Mouse (Mus musculus): ENCODE measurements around the gene Adm2. TPM values are rescaled to one million over a fixed set of nuclear protein-coding genes. Genes with fewer than 3 reads are reported as not detected.

The Adm2 gene
- 1.4 and 1.5 TPM in 2 replicates for polyA plus RNA-seq (2015; fragmentation: Nextera tagmentation; extraction: Ambion mirVana)

GRCm38 (mm10) chr15:89322670-89323522, at the start of gene Adm2:
Gene Adm2 (plus strand): TSS chr15:89322720.
- peak; percentile 62 for ATAC-seq
- 6% methylated on average over 26 of the region's 26 CpGs for WGBS
- peaks cover 12% of the 10 kb centered on the region for H3K27me3 ChIP-seq (replicated peaks)
- no peaks in the 10 kb centered on the region for H3K36me3 ChIP-seq
- peak within 1 kb of the TSS; percentile 61 for H3K4me2 ChIP-seq (replicated peaks)
- H3K27ac ChIP-seq, result no peak within 1 kb of the TSS
- peak within 1 kb of the TSS; percentile 18; the same call in 1 of the 2 replicates for H3K9ac ChIP-seq
- no peaks in the 10 kb centered on the region for H3K9me3 ChIP-seq
- peak within 1 kb of the TSS; percentile 29 for H3K4me3 ChIP-seq (replicated peaks)
- 0 out of 2 replicates have a peak, but pooled peaks cover 6% of the 10 kb centered on the region for H3K4me1 ChIP-seq (replicated peaks)

DNA sequence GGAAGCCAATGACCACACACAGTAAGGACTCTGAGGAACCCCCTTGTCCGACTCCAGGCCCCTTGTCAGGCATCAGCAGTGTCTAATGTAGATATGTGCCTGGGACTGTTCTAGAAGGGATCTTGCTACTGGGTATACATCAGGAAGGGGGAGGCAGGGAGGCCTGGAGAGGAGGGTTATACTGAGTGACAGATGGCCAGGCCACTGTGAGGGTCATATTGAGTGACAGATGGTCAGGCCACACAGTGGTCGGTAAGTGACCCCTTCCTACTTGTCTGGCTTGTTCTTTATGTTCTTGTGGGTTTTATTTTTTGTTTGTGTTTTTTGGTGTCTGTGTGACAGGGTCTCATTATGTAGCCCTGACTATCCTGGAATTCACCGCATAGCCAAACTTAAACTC, 47.0 kb upstream of the Adm2 start:
- no peak overlapping the region for H3K4me3 ChIP-seq (replicated peaks)
- no peak for ATAC-seq
- H3K27me3 ChIP-seq (replicated peaks), result no peaks in the 10 kb centered on the region
- no peaks in the 10 kb centered on the region for H3K9me3 ChIP-seq
- H3K27ac ChIP-seq, result no peak overlapping the region
- H3K4me2 ChIP-seq (replicated peaks), result no peak overlapping the region
- no peaks in the 10 kb centered on the region for H3K4me1 ChIP-seq (replicated peaks)
- H3K9ac ChIP-seq, result no peak overlapping the region
- WGBS, result 84% methylated on average over 3 of the region's 3 CpGs
- 0 out of 2 replicates have a peak, but pooled peaks cover 8% of the 10 kb centered on the region for H3K36me3 ChIP-seq

- H3K4me2 ChIP-seq (replicated peaks), result no peak overlapping the region
- no peaks in the 10 kb centered on the region for H3K4me1 ChIP-seq (replicated peaks)
- H3K9ac ChIP-seq, result no peak overlapping the region
- no peak for ATAC-seq
- no peak overlapping the region for H3K4me3 ChIP-seq (replicated peaks)
- WGBS, result 90% methylated on average over 4 of the region's 4 CpGs
- H3K27me3 ChIP-seq (replicated peaks), result no peaks in the 10 kb centered on the region
- H3K9me3 ChIP-seq, result no peaks in the 10 kb centered on the region
- H3K27ac ChIP-seq, result no peak overlapping the region
- peaks cover 16% of the 10 kb centered on the region; the same call in 1 of the 2 replicates for H3K36me3 ChIP-seq
Measured at GRCm38 (mm10) chr15:89277366-89277765, 45.2 kb upstream of the Adm2 start.

GRCm38 (mm10) chr15:89282546-89282945, 40.0 kb upstream of the Adm2 start:
- WGBS, result 90% methylated on average over 6 of the region's 6 CpGs
- peaks cover 18% of the 10 kb centered on the region; the same call in 1 of the 2 replicates for H3K36me3 ChIP-seq
- H3K27ac ChIP-seq, result no peak overlapping the region
- ATAC-seq, result no peak
- no peak overlapping the region for H3K4me3 ChIP-seq (replicated peaks)
- no peak overlapping the region for H3K4me2 ChIP-seq (replicated peaks)
- no peaks in the 10 kb centered on the region for H3K27me3 ChIP-seq (replicated peaks)
- H3K4me1 ChIP-seq (replicated peaks), result no peaks in the 10 kb centered on the region
- no peaks in the 10 kb centered on the region for H3K9me3 ChIP-seq
- no peak overlapping the region for H3K9ac ChIP-seq

DNA sequence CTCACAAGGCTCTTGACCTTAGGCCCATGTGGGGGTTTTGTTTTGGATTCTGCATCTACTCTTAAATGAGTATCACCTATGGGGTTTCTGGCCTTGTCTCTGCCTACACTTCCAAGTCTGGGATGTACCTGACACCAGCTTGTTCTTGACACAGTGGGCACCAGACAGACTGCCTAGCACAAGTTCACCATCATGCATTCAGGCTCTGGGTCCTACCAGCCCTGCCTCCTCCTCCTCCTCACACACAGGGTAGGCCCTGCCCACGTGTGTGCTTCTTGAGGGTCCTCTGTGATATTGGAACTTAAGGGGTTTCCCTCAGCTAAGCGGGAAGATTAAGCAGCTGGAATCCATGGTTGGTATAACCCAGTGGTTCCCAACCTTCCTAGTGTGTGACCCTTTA, 38.4 kb upstream of the Adm2 start:
- WGBS, result 76% methylated on average over 2 of the region's 2 CpGs
- no peak for ATAC-seq
- no peak overlapping the region for H3K9ac ChIP-seq
- H3K36me3 ChIP-seq, result peaks cover 28% of the 10 kb centered on the region
- H3K4me2 ChIP-seq (replicated peaks), result no peak overlapping the region
- H3K4me3 ChIP-seq (replicated peaks), result no peak overlapping the region
- no peaks in the 10 kb centered on the region for H3K9me3 ChIP-seq
- H3K4me1 ChIP-seq (replicated peaks), result no peaks in the 10 kb centered on the region
- H3K27ac ChIP-seq, result no peak overlapping the region
- no peaks in the 10 kb centered on the region for H3K27me3 ChIP-seq (replicated peaks)

- Histone ChIP-seq H3K27me3 (replicated peaks) (no peaks in the 10 kb centered on the region), H3K9ac (no peak overlapping the region), H3K36me3 (peaks cover 37% of the 10 kb centered on the region), H3K4me1 (replicated peaks) (no peaks in the 10 kb centered on the region), H3K4me2 (replicated peaks) (no peak overlapping the region), H3K27ac (no peak overlapping the region), H3K4me3 (replicated peaks) (no peak overlapping the region), H3K9me3 (no peaks in the 10 kb centered on the region)
- ATAC-seq, result no peak
Measured at GRCm38 (mm10) chr15:89285004-89285403, 37.5 kb upstream of the Adm2 start.

DNA sequence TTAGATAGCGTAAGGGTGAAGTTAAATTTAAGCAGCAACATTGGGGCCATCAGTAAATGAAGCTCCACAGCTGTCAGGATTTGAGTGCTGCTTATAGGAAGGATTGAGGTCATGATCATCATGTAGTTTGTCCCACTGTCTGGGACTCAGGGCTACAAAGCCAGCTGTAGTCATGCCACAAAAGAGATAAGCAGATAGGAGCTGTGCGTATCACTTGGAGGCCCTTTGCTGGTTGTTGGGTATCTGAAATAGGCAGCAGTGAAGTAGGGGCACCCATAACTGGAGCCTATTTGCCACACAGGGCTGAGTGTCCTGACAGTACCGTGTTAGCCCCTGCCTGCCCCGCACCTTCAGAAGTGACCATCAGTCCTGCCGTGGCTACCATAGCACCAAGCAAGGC, 37.0 kb upstream of the Adm2 start:
- WGBS, result 90% methylated on average over 5 of the region's 5 CpGs

DNA sequence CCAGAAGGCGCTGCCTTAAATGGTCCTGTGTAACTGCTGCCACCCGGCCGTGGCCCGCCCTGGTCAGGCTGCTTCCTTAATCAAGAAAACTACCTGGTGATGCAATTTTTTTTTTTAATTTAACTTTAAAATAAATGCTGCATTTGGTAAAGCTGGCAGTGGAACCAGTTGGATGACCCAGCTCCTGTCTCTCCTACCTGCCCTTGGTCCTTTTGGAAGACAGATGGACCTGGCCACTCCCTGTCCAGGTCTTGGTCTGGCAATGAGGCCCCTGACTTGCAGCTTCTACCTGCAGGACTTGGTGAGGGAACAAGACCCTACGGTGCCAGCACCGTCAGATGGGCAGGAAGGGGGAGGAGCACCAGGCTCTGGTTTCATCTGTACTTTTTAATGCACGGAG, 36.4 kb upstream of the Adm2 start:
- no peak overlapping the region for H3K9ac ChIP-seq
- peaks cover 30% of the 10 kb centered on the region for H3K36me3 ChIP-seq
- no peaks in the 10 kb centered on the region for H3K9me3 ChIP-seq
- WGBS, result 74% methylated on average over 7 of the region's 7 CpGs
- H3K27me3 ChIP-seq (replicated peaks), result no peaks in the 10 kb centered on the region
- H3K4me1 ChIP-seq (replicated peaks), result no peaks in the 10 kb centered on the region
- no peak overlapping the region for H3K4me2 ChIP-seq (replicated peaks)
- no peak for ATAC-seq
- H3K27ac ChIP-seq, result no peak overlapping the region
- H3K4me3 ChIP-seq (replicated peaks), result no peak overlapping the region

More for the DNA sequence above, 37.0 kb upstream of the Adm2 start:
- no peak overlapping the region for H3K27ac ChIP-seq
- ATAC-seq, result 0 out of 2 replicates have a peak, but pooled peaks have one; percentile 22
- H3K4me3 ChIP-seq (replicated peaks), result no peak overlapping the region
- no peaks in the 10 kb centered on the region for H3K9me3 ChIP-seq
- no peak overlapping the region for H3K9ac ChIP-seq
- no peaks in the 10 kb centered on the region for H3K4me1 ChIP-seq (replicated peaks)
- H3K4me2 ChIP-seq (replicated peaks), result no peak overlapping the region
- peaks cover 34% of the 10 kb centered on the region for H3K36me3 ChIP-seq
- no peaks in the 10 kb centered on the region for H3K27me3 ChIP-seq (replicated peaks)

GRCm38 (mm10) chr15:89286582-89286981, 35.9 kb upstream of the Adm2 start:
- no peak overlapping the region for H3K4me2 ChIP-seq (replicated peaks)
- peaks cover 27% of the 10 kb centered on the region; the same call in 1 of the 2 replicates for H3K36me3 ChIP-seq

GRCm38 (mm10) chr15:89288227-89288767, 34.2 kb upstream of the Adm2 start:
- peaks cover 31% of the 10 kb centered on the region for H3K36me3 ChIP-seq
- H3K27me3 ChIP-seq (replicated peaks), result no peaks in the 10 kb centered on the region
- H3K27ac ChIP-seq, result no peak overlapping the region
- H3K9ac ChIP-seq, result no peak overlapping the region
- H3K4me2 ChIP-seq (replicated peaks), result no peak overlapping the region
- WGBS, result 82% methylated on average over 23 of the region's 23 CpGs
- H3K4me3 ChIP-seq (replicated peaks), result no peak overlapping the region
- ATAC-seq, result no peak
- no peaks in the 10 kb centered on the region for H3K4me1 ChIP-seq (replicated peaks)
- H3K9me3 ChIP-seq, result no peaks in the 10 kb centered on the region

More at GRCm38 (mm10) chr15:89286582-89286981, 35.9 kb upstream of the Adm2 start:
- H3K9ac ChIP-seq, result no peak overlapping the region
- no peaks in the 10 kb centered on the region for H3K27me3 ChIP-seq (replicated peaks)
- no peaks in the 10 kb centered on the region for H3K4me1 ChIP-seq (replicated peaks)
- H3K9me3 ChIP-seq, result no peaks in the 10 kb centered on the region
- WGBS, result 82% methylated on average over 5 of the region's 5 CpGs
- H3K4me3 ChIP-seq (replicated peaks), result no peak overlapping the region
- H3K27ac ChIP-seq, result no peak overlapping the region
- ATAC-seq, result no peak

- 94% methylated on average over 11 of the region's 11 CpGs for WGBS
- no peaks in the 10 kb centered on the region for H3K4me1 ChIP-seq (replicated peaks)
- H3K27ac ChIP-seq, result no peak overlapping the region
- H3K9me3 ChIP-seq, result no peaks in the 10 kb centered on the region
- no peak overlapping the region for H3K9ac ChIP-seq
- no peak for ATAC-seq
- H3K4me2 ChIP-seq (replicated peaks), result no peak overlapping the region
- H3K36me3 ChIP-seq, result peaks cover 42% of the 10 kb centered on the region
- no peak overlapping the region for H3K4me3 ChIP-seq (replicated peaks)
- no peaks in the 10 kb centered on the region for H3K27me3 ChIP-seq (replicated peaks)
Measured at GRCm38 (mm10) chr15:89289455-89289854, 33.1 kb upstream of the Adm2 start.

GRCm38 (mm10) chr15:89291521-89291920, 31.0 kb upstream of the Adm2 start:
- H3K4me1 ChIP-seq (replicated peaks), result 0 out of 2 replicates have a peak, but pooled peaks cover 2% of the 10 kb centered on the region
- H3K27me3 ChIP-seq (replicated peaks), result no peaks in the 10 kb centered on the region
- H3K9ac ChIP-seq, result no peak overlapping the region
- H3K36me3 ChIP-seq, result peaks cover 55% of the 10 kb centered on the region
- H3K4me3 ChIP-seq (replicated peaks), result no peak overlapping the region
- WGBS, result 83% methylated on average over 3 of the region's 3 CpGs
- no peak overlapping the region for H3K4me2 ChIP-seq (replicated peaks)
- no peak for ATAC-seq
- H3K9me3 ChIP-seq, result no peaks in the 10 kb centered on the region
- H3K27ac ChIP-seq, result no peak overlapping the region

Measured in intestine, embryonic 15.5 days (tissue).